Mouse (Mus musculus): Measurements from ENCODE around the gene Rasgef1b. TPM values are rescaled to one million over a fixed set of nuclear protein-coding genes. Genes with fewer than 3 reads are reported as not detected.

Rasgef1b gene
- polyA plus RNA-seq, 1 experiment, result 8.6 TPM

GRCm38 (mm10) chr5:99248501-99248900 is 480.4 kb downstream of the Rasgef1b start:
- Histone ChIP-seq H3K27ac (ENCODE audit: insufficient read depth, low read depth, low read length) (no peak overlapping the region), H3K27me3 (replicated peaks; ENCODE audit: control insufficient read depth, insufficient read depth, low read length) (no peaks in the 10 kb centered on the region), H3K36me3 (ENCODE audit: control insufficient read depth, insufficient read depth, low read length) (no peaks in the 10 kb centered on the region), H3K4me1 (ENCODE audit: control insufficient read depth, insufficient read depth, low read length) (peaks cover 3% of the 10 kb centered on the region; the same call in 1 of the 2 replicates), H3K4me3 (ENCODE audit: insufficient read depth, low read depth, low read length) (no peak overlapping the region)
- TF ChIP-seq CTCF (conservative IDR thresholded peaks at IDR 0.05; ENCODE audit: insufficient read depth, insufficient read length, low read depth, low read length) (peak; percentile 99), POLR2A (IDR thresholded peaks at IDR 0.05; ENCODE audit: low read depth, low read length) (no peak)
- DNase-seq, result peak; percentile 96
- WGBS, result under 1% methylated on average over 7 of the region's 7 CpGs

DNA sequence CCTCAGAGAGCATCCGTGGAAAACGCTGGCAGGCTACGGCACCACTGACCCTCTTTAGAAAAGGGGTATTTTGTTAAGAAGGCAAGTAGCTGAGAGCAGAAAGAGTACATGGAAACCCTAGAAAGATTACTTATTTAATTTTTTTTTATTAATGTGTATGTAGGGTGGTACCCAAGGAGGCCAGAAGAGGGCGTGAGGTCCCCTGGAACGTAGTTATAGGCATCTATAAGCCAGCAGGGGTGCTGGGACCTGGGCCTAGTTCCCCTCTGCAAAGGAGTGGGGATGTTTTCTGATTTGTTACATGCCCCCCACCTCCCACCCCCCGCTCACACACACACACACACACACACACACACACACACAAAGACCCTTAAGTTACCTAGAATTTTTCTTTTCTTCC is 480.9 kb downstream of the Rasgef1b start:
- no peak for DNase-seq
- Histone ChIP-seq H3K27ac (ENCODE audit: insufficient read depth, low read depth, low read length) (no peak overlapping the region), H3K36me3 (ENCODE audit: control insufficient read depth, insufficient read depth, low read length) (no peaks in the 10 kb centered on the region), H3K27me3 (replicated peaks; ENCODE audit: control insufficient read depth, insufficient read depth, low read length) (no peaks in the 10 kb centered on the region), H3K4me1 (ENCODE audit: control insufficient read depth, insufficient read depth, low read length) (peaks cover 3% of the 10 kb centered on the region; the same call in 1 of the 2 replicates), H3K4me3 (ENCODE audit: insufficient read depth, low read depth, low read length) (no peak overlapping the region)
- TF ChIP-seq CTCF (conservative IDR thresholded peaks at IDR 0.05; ENCODE audit: insufficient read depth, insufficient read length, low read depth, low read length) (no peak), POLR2A (IDR thresholded peaks at IDR 0.05; ENCODE audit: low read depth, low read length) (no peak)
- WGBS, result 89% methylated on average over 6 of the region's 6 CpGs

DNA sequence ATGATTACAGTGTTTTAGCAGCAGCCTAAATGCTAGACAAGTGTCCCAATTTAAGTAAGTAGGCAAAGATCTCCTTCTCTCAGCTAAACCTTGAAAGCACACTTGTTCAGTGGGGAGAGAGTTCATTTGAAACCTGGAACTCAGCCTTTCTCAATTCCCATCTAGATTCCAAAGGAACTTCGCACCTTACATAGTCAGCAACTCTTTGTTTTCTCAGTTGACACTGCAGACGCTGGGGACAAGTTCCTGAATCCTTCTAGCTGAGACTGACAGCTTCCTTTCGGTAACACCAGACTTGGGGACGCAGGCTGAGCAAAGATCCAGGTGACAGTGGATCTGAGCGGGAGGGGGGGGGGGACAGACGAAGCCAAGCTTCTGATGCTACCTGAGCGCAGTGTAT is 481.4 kb downstream of the Rasgef1b start:
- peak; percentile 49 for DNase-seq
- H3K4me1 ChIP-seq (ENCODE audit: control insufficient read depth, insufficient read depth, low read length), result peaks cover 3% of the 10 kb centered on the region; the same call in 1 of the 2 replicates
- no peaks in the 10 kb centered on the region for H3K36me3 ChIP-seq (ENCODE audit: control insufficient read depth, insufficient read depth, low read length)
- WGBS, result 62% methylated on average over 7 of the region's 7 CpGs
- H3K4me3 ChIP-seq (ENCODE audit: insufficient read depth, low read depth, low read length), result no peak overlapping the region
- H3K27me3 ChIP-seq (replicated peaks; ENCODE audit: control insufficient read depth, insufficient read depth, low read length), result no peaks in the 10 kb centered on the region
- H3K27ac ChIP-seq (ENCODE audit: insufficient read depth, low read depth, low read length), result no peak overlapping the region
- TF ChIP-seq POLR2A (IDR thresholded peaks at IDR 0.05; ENCODE audit: low read depth, low read length) (no peak), CTCF (conservative IDR thresholded peaks at IDR 0.05; ENCODE audit: insufficient read depth, insufficient read length, low read depth, low read length) (no peak)

- 70% methylated on average over 6 of the region's 6 CpGs for WGBS
Measured at GRCm38 (mm10) chr5:99246972-99247371, 481.9 kb downstream of the Rasgef1b start.

DNA sequence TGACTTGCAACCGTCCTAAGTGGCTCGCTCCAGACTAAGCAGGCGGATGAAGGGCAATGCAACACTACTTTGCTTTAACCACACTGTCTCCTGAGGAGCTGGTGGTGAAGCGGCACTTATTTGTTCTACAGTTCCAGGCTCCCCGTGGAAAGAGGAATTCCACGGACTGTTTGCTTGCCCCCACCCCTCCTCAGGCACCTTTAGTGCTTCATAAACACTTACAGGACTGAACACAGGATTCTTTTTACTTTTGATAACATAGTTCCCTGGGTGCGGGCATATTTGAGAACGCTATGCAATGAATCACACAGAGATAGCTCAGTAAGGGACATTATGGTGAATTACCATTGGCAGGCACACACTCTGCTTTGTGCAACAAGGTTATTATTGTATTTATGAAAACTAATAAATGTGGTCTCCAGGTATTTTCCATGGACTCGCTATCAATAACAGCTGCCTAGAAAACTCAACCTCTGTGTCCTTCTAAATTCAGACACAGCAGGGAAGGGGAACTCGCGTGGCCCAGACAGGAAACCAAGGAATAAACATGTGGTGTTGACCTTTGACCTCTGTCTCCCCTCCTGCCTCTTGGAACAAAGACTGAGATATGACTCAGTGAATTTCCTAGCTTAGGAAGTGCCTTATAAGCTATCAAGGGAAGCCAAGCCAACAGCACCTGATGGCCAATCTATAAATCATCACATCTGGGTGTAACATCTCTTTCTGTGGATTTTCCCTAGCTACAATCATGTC is 486.7 kb downstream of the Rasgef1b start:
- no peaks in the 10 kb centered on the region for H3K4me1 ChIP-seq (ENCODE audit: control insufficient read depth, insufficient read depth, low read length)
- DNase-seq, result peak; percentile 58
- no peaks in the 10 kb centered on the region for H3K27me3 ChIP-seq (replicated peaks; ENCODE audit: control insufficient read depth, insufficient read depth, low read length)
- 69% methylated on average over 11 of the region's 11 CpGs for WGBS
- no peak overlapping the region for H3K4me3 ChIP-seq (ENCODE audit: insufficient read depth, low read depth, low read length)
- TF ChIP-seq POLR2A (IDR thresholded peaks at IDR 0.05; ENCODE audit: low read depth, low read length) (no peak), CTCF (conservative IDR thresholded peaks at IDR 0.05; ENCODE audit: insufficient read depth, insufficient read length, low read depth, low read length) (no peak)
- H3K27ac ChIP-seq (ENCODE audit: insufficient read depth, low read depth, low read length), result no peak overlapping the region
- no peaks in the 10 kb centered on the region for H3K36me3 ChIP-seq (ENCODE audit: control insufficient read depth, insufficient read depth, low read length)

More at GRCm38 (mm10) chr5:99246972-99247371, 481.9 kb downstream of the Rasgef1b start:
- no peak for DNase-seq
- Histone ChIP-seq H3K36me3 (ENCODE audit: control insufficient read depth, insufficient read depth, low read length) (no peaks in the 10 kb centered on the region), H3K27ac (ENCODE audit: insufficient read depth, low read depth, low read length) (no peak overlapping the region), H3K4me3 (ENCODE audit: insufficient read depth, low read depth, low read length) (no peak overlapping the region), H3K27me3 (replicated peaks; ENCODE audit: control insufficient read depth, insufficient read depth, low read length) (no peaks in the 10 kb centered on the region), H3K4me1 (ENCODE audit: control insufficient read depth, insufficient read depth, low read length) (peaks cover 3% of the 10 kb centered on the region; the same call in 1 of the 2 replicates)
- TF ChIP-seq CTCF (conservative IDR thresholded peaks at IDR 0.05; ENCODE audit: insufficient read depth, insufficient read length, low read depth, low read length) (no peak), POLR2A (IDR thresholded peaks at IDR 0.05; ENCODE audit: low read depth, low read length) (no peak)

GRCm38 (mm10) chr5:99240501-99240900 is 488.4 kb downstream of the Rasgef1b start:
- Histone ChIP-seq H3K27ac (ENCODE audit: insufficient read depth, low read depth, low read length) (no peak overlapping the region), H3K4me3 (ENCODE audit: insufficient read depth, low read depth, low read length) (no peak overlapping the region), H3K27me3 (replicated peaks; ENCODE audit: control insufficient read depth, insufficient read depth, low read length) (no peaks in the 10 kb centered on the region), H3K4me1 (ENCODE audit: control insufficient read depth, insufficient read depth, low read length) (no peaks in the 10 kb centered on the region), H3K36me3 (ENCODE audit: control insufficient read depth, insufficient read depth, low read length) (no peaks in the 10 kb centered on the region; the same call in 1 of the 2 replicates)
- no peak for TF ChIP-seq CTCF (conservative IDR thresholded peaks at IDR 0.05; ENCODE audit: insufficient read depth, insufficient read length, low read depth, low read length)
- TF ChIP-seq POLR2A (IDR thresholded peaks at IDR 0.05; ENCODE audit: low read depth, low read length), result no peak
- no peak for DNase-seq
- WGBS, result 94% methylated on average over 6 of the region's 6 CpGs

GRCm38 (mm10) chr5:99239677-99240076 is 489.2 kb downstream of the Rasgef1b start:
- WGBS, result 79% methylated on average over 9 of the region's 9 CpGs
- no peak for DNase-seq
- H3K4me3 ChIP-seq (ENCODE audit: insufficient read depth, low read depth, low read length), result no peak overlapping the region
- no peaks in the 10 kb centered on the region; the same call in 1 of the 2 replicates for H3K36me3 ChIP-seq (ENCODE audit: control insufficient read depth, insufficient read depth, low read length)
- H3K27ac ChIP-seq (ENCODE audit: insufficient read depth, low read depth, low read length), result no peak overlapping the region
- no peaks in the 10 kb centered on the region for H3K27me3 ChIP-seq (replicated peaks; ENCODE audit: control insufficient read depth, insufficient read depth, low read length)
- no peaks in the 10 kb centered on the region for H3K4me1 ChIP-seq (ENCODE audit: control insufficient read depth, insufficient read depth, low read length)
- TF ChIP-seq POLR2A (IDR thresholded peaks at IDR 0.05; ENCODE audit: low read depth, low read length) (no peak), CTCF (conservative IDR thresholded peaks at IDR 0.05; ENCODE audit: insufficient read depth, insufficient read length, low read depth, low read length) (no peak)
